Mouse (Mus musculus) CD4-positive helper T cell, adult 2 months (primary cell): ENCODE measurements at regions not wholly inside any gene's neighbourhood (a gene's known extent, or its start where the extent isn't known, plus 50 kb on each side); places are given as distances from the start of the nearest gene placed in this dataset.

Experiments used
- DNase-seq: peaks from one replicate; pipeline ENCODE4 v3.0.0-alpha.2; 2012; ENCODE audit warnings: low read depth, missing footprints, low spot score

GRCm38 (mm10) chr9:47346527-47347111 lies 183.4 kb upstream of the Cadm1 start:
- DNase-seq, result no peak

GRCm38 (mm10) chr9:47350301-47350700 lies 179.7 kb upstream of the Cadm1 start:
- no peak for DNase-seq

- no peak for DNase-seq
These were observed 178.9 kb upstream of the Cadm1 start for GRCm38 (mm10) chr9:47351036-47351435.

- no peak for DNase-seq
These were observed 177.0 kb upstream of the Cadm1 start for GRCm38 (mm10) chr9:47353017-47353416.

GRCm38 (mm10) chr9:47353972-47354371 lies 176.0 kb upstream of the Cadm1 start:
- DNase-seq, result no peak

- no peak for DNase-seq
These were observed 175.6 kb upstream of the Cadm1 start for GRCm38 (mm10) chr9:47354423-47354822.

- no peak for DNase-seq
These were observed 175.1 kb upstream of the Cadm1 start for GRCm38 (mm10) chr9:47354866-47355265.

GRCm38 (mm10) chr9:47357756-47358399 lies 172.1 kb upstream of the Cadm1 start:
- DNase-seq, result no peak

- no peak for DNase-seq
These were observed 171.6 kb upstream of the Cadm1 start for GRCm38 (mm10) chr9:47358400-47358767.

GRCm38 (mm10) chr9:47363086-47363485 lies 166.9 kb upstream of the Cadm1 start:
- no peak for DNase-seq

- no peak for DNase-seq
These were observed 165.2 kb upstream of the Cadm1 start for GRCm38 (mm10) chr9:47364762-47365161.

GRCm38 (mm10) chr9:47367266-47367957 lies 162.6 kb upstream of the Cadm1 start:
- no peak for DNase-seq

GRCm38 (mm10) chr9:47368015-47368901 lies 161.7 kb upstream of the Cadm1 start:
- no peak for DNase-seq

- DNase-seq, result no peak
These were observed 157.7 kb upstream of the Cadm1 start for GRCm38 (mm10) chr9:47372296-47372695.

GRCm38 (mm10) chr9:47374086-47374485 lies 155.9 kb upstream of the Cadm1 start:
- no peak for DNase-seq

- no peak for DNase-seq
These were observed 153.3 kb upstream of the Cadm1 start for GRCm38 (mm10) chr9:47376645-47377044.

- DNase-seq, result no peak
These were observed 151.4 kb upstream of the Cadm1 start for GRCm38 (mm10) chr9:47378541-47378940.

GRCm38 (mm10) chr9:47380361-47380760 lies 149.6 kb upstream of the Cadm1 start:
- no peak for DNase-seq

GRCm38 (mm10) chr9:47384185-47384854 lies 145.7 kb upstream of the Cadm1 start:
- no peak for DNase-seq

- DNase-seq, result no peak
These were observed 143.3 kb upstream of the Cadm1 start for GRCm38 (mm10) chr9:47386646-47387045.

- DNase-seq, result no peak
These were observed 142.8 kb upstream of the Cadm1 start for GRCm38 (mm10) chr9:47387221-47387620.
